Mouse (Mus musculus) midbrain, postnatal 0 days (tissue): ENCODE measurements around the gene Sstr3. TPM values are rescaled to one million over a fixed set of nuclear protein-coding genes. Genes with fewer than 3 reads are reported as not detected.
A peak's percentile ranks its signal among the peaks of the same experiment; 100 is the strongest.

Experiments
- ATAC-seq: fragments of 200-750 bp; cut with Nextera tagmentation; 2 replicates; pipeline ENCODE4 v1.8.0; 2017; ENCODE audit warnings: moderate number of reproducible peaks, mild to moderate bottlenecking, moderate TSS enrichment, moderate library complexity; ENCODE audit not compliant: low FRiP score
- DNase-seq: peaks from one replicate; pipeline ENCODE4 v3.0.0-alpha.2; 2015; ENCODE audit warnings: low spot score
- H3K27ac ChIP-seq: fragments of 300-500 bp; sonication (generic); 2 replicates; pipeline ENCODE4 v1.5.1; 2014; ENCODE audit warnings: low read depth, mild to moderate bottlenecking, low read length, mixed read lengths
- H3K27me3 ChIP-seq: fragments of 300-500 bp; sonication (generic); 2 replicates; pipeline ENCODE4 v1.6.1; 2014; ENCODE audit warnings: low read length, control low read depth, mixed read lengths; ENCODE audit not compliant: insufficient read depth
- H3K36me3 ChIP-seq: fragments of 300-500 bp; sonication (generic); 2 replicates; pipeline ENCODE4 v1.6.1; 2014; ENCODE audit warnings: low read length, control low read depth, mixed read lengths; ENCODE audit not compliant: insufficient read depth
- H3K4me1 ChIP-seq: fragments of 300-500 bp; sonication (generic); 2 replicates; pipeline ENCODE4 v1.6.1; 2014; ENCODE audit warnings: mild to moderate bottlenecking, control low read depth, antibody characterized with exemption, low read length, mixed read lengths; ENCODE audit not compliant: insufficient read depth
- H3K4me2 ChIP-seq: fragments of 300-500 bp; sonication (generic); 2 replicates; pipeline ENCODE4 v1.6.1; 2014; ENCODE audit warnings: low read depth, mild to moderate bottlenecking, low read length, mixed read lengths; ENCODE audit not compliant: poor library complexity, severe bottlenecking
- H3K4me3 ChIP-seq: fragments of 300-500 bp; sonication (generic); 2 replicates; pipeline ENCODE4 v1.5.1; 2014; ENCODE audit warnings: low read depth, mild to moderate bottlenecking, low read length, moderate library complexity
- H3K9ac ChIP-seq: fragments of 300-500 bp; sonication (generic); replicated peaks from 2 replicates; pipeline ENCODE4 v1.6.1; 2014; ENCODE audit warnings: mild to moderate bottlenecking, low read length, moderate library complexity, mixed read lengths; ENCODE audit not compliant: poor library complexity, severe bottlenecking
- H3K9me3 ChIP-seq: fragments of 300-500 bp; sonication (generic); 2 replicates; pipeline ENCODE4 v1.6.1; 2016; ENCODE audit warnings: low read length, control low read depth
- CTCF ChIP-seq: IDR thresholded peaks from 2 replicates; pipeline ENCODE4 v1.5.1; 2016; ENCODE audit warnings: antibody characterized with exemption, mild to moderate bottlenecking
- WGBS: fragments of 180-500 bp; shearing (Covaris S2); extraction: QIAGEN DNeasy Blood & Tissue Kit; methylation state at CpG from one replicate; pipeline ENCODE4 v1.1.7; 2014; 5-methylcytosine and 5-hydroxymethylcytosine counted together
- polyA plus RNA-seq: library from polyadenylated mRNA; unstranded; fragments of >200 nt; fragmentation: Nextera tagmentation; extraction: Ambion mirVana; gene quantifications from 2 replicates; pipeline ENCODE4 v1.2.1, GENCODE M21; 2015
- total RNA-seq: library from RNA; depleted of rRNA; stranded (reverse); fragments of >200 nt; gene quantifications from 2 replicates; pipeline ENCODE4 v1.2.3, GENCODE M21; 2014

The Sstr3 gene
- total and polyA plus RNA-seq, 2 experiments from 2014 or later = 0.49 to 2.4 TPM

DNA sequence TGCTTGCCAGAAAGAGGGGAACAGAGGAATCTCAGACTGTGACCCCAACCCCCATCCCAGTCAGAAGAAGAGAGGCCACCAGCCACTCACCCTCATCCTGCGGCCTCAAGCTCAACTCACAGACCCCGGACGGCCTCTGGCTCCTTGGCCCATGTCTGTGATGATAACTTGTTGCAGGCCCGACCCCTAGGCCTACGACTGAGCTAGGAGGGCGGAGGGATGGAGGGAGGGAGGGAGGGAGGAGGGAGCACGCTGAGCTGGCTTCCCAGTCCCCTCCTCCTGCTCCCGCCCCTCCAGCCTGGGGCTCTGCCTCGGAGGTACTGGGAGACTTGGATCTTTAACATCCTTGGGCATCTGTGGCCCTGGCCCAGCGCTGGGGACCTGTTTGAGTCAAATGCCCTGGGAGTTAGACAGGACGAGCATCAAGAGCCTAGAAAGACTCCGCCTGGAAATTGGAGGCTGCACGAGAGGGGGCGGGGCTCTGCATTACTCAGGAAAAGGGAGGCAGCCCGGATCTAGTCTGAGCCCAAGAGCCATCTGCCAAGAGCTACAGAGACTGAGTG lies 15.0 kb downstream of the Sstr3 start:
- peak; percentile 64 for DNase-seq
- Histone ChIP-seq H3K27me3 (no peaks in the 10 kb centered on the region), H3K9ac (peak overlapping the region; percentile 55), H3K4me1 (peaks cover 6% of the 10 kb centered on the region; the same call in 1 of the 2 replicates), H3K9me3 (no peaks in the 10 kb centered on the region), H3K4me2 (peak overlapping the region; percentile 46), H3K36me3 (no peaks in the 10 kb centered on the region), H3K27ac (no peak overlapping the region), H3K4me3 (peak overlapping the region; percentile 20)
- no peak for TF ChIP-seq CTCF
- WGBS = 5% methylated on average over 13 of the region's 15 CpGs
- no peak for ATAC-seq

DNA sequence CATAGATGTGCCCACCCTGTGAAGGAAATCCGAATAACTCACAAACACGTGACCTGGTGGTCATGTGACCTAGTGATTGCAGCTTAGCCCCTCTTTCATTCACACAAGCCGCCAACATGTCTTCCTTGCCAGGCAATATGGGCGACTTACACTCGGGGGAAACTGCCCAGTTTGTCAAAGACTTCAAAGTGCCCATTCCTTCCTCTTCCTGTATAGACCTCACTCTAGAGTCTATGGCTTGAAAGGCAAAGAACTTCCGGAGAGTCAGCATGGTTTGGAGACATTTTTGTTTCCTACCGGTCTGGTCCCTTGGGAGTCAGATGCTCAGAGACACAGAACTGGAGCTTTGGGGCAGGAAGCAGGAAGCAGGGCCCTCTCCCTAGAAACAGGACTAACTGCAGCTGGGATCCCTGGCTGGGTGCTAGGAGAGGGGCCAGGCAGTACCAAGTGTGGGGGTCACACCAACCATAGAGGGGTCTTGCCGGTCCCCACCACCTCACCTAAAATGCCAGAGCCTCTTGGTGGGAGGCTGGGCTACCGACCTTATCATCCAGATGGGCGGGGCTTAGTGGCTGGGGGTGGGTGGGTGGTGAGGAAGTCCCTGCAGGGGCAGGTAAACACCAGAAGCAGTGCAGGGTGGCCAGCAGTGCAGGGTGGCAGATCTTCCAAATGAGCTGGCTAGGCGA lies 15.6 kb downstream of the Sstr3 start:
- peak overlapping the region; percentile 20 for H3K4me3 ChIP-seq
- no peak for ATAC-seq
- no peaks in the 10 kb centered on the region for H3K27me3 ChIP-seq
- H3K27ac ChIP-seq = no peak overlapping the region
- WGBS = 51% methylated on average over 11 of the region's 11 CpGs
- H3K9ac ChIP-seq = peak overlapping the region; percentile 55; the same call in 1 of the 2 replicates
- no peaks in the 10 kb centered on the region for H3K9me3 ChIP-seq
- peaks cover 6% of the 10 kb centered on the region; the same call in 1 of the 2 replicates for H3K4me1 ChIP-seq
- H3K36me3 ChIP-seq = no peaks in the 10 kb centered on the region
- TF ChIP-seq CTCF = no peak
- H3K4me2 ChIP-seq = peak overlapping the region; percentile 46
- DNase-seq = no peak

DNA sequence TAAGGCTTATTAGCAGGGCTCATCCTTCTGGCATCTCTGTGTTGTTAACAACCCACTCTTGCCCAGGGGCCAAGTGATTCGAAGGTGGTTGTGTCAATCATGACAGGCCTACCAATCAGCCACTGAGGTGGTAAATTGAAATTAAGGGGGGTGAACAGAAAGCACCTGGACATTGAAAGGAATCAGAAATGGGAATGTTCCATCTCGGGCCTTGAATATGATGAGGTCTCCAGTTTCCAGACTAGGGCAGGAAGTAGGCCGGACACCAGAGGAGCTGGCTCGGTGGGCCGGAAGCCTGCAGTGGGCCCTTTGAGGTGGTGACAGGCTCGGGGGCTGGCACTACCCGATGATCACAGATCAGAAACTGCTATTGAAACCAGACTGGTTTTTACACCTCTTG lies 16.5 kb downstream of the Sstr3 start:
- Histone ChIP-seq H3K4me2 (no peak overlapping the region), H3K27ac (no peak overlapping the region), H3K4me1 (peaks cover 6% of the 10 kb centered on the region; the same call in 1 of the 2 replicates), H3K4me3 (no peak overlapping the region), H3K27me3 (no peaks in the 10 kb centered on the region), H3K9ac (no peak overlapping the region), H3K36me3 (no peaks in the 10 kb centered on the region), H3K9me3 (no peaks in the 10 kb centered on the region)
- no peak for ATAC-seq
- no peak for TF ChIP-seq CTCF
- DNase-seq = peak; percentile 49
- 85% methylated on average over 7 of the region's 7 CpGs for WGBS

DNA sequence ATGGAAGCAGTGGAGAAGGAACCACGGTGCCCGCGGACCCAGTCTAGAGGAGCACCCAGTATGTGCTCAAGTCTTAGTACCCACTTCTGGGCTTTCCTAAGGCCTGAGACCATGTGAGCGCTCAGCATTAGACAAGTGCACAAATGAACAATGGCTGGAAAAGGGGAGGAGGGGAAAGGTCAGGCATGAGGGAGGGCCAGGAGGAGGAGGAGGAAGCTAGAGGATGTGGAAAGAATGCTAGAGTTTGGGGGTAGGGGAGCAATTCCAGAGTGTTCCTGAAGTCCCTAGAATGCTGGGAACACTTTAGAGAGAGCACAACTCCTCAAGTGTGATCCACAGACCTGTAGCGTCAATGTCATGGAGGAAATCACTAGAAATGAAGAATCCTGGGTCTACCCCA lies 20.3 kb downstream of the Sstr3 start:
- TF ChIP-seq CTCF = no peak
- Histone ChIP-seq H3K27ac (no peak overlapping the region), H3K4me2 (no peak overlapping the region), H3K36me3 (no peaks in the 10 kb centered on the region), H3K27me3 (no peaks in the 10 kb centered on the region), H3K9me3 (no peaks in the 10 kb centered on the region), H3K9ac (no peak overlapping the region), H3K4me1 (peaks cover 4% of the 10 kb centered on the region; the same call in 1 of the 2 replicates), H3K4me3 (no peak overlapping the region)
- 84% methylated on average over 5 of the region's 5 CpGs for WGBS
- ATAC-seq = no peak
- DNase-seq = no peak

DNA sequence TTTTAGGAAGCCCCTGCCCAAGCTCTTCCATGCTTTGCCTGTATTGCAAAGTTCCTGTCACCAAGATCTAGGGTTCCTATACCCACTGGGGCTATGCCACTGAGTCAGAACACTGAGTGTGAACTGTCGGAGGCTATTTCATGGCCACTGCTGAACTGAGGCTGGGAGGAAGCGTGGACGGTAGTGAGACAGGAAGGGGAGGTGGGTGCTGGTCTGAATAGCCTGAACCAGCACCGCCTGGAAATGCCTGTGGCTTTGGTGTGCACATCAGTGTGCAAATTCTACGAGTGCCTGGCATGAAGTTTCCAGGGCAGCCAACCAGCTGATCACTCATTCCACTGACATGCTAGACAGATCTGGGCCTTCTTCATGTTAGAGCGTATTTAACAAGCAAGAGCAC lies 22.6 kb downstream of the Sstr3 start:
- Histone ChIP-seq H3K36me3 (no peaks in the 10 kb centered on the region), H3K27me3 (no peaks in the 10 kb centered on the region), H3K27ac (no peak overlapping the region), H3K4me1 (no peaks in the 10 kb centered on the region), H3K9ac (no peak overlapping the region), H3K4me2 (no peak overlapping the region), H3K9me3 (no peaks in the 10 kb centered on the region), H3K4me3 (no peak overlapping the region)
- no peak for DNase-seq
- TF ChIP-seq CTCF = no peak
- 80% methylated on average over 6 of the region's 6 CpGs for WGBS
- ATAC-seq = no peak

DNA sequence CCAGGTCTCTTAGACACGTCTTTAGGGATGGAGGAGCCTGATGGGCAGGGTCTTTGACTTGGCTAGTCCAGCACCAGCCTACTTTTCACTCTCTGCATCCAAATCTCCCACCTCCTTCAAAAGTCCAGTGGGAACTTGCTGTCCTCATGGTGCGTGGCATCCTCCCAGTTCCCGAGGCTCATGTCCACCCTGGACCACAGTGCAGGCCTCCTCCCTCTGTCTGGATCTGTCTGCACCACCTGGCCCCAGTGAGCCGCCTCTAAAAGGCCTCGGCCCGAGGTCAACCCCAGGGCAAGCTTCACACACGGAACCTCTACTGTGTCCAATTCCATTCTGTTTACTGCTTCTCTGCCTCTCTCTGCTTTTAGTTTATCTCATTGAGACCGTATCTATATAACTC lies 23.2 kb downstream of the Sstr3 start:
- no peaks in the 10 kb centered on the region for H3K36me3 ChIP-seq
- H3K9ac ChIP-seq = no peak overlapping the region
- no peak overlapping the region for H3K4me3 ChIP-seq
- TF ChIP-seq CTCF = no peak
- H3K4me1 ChIP-seq = no peaks in the 10 kb centered on the region
- H3K4me2 ChIP-seq = no peak overlapping the region
- H3K9me3 ChIP-seq = no peaks in the 10 kb centered on the region
- H3K27ac ChIP-seq = no peak overlapping the region
- H3K27me3 ChIP-seq = no peaks in the 10 kb centered on the region
- 72% methylated on average over 8 of the region's 8 CpGs for WGBS
- no peak for ATAC-seq
- DNase-seq = no peak
